Mouse (Mus musculus) heart, adult 18-20 months (tissue): ENCODE measurements around the gene Nat8f2. TPM values are rescaled to one million over a fixed set of nuclear protein-coding genes. Genes with fewer than 3 reads are reported as not detected.
"Not testable (repeated sequence)": the region's sequence is repeated elsewhere in the genome, so short reads cannot be mapped to it uniquely, and the experiment has no call there.

ENCODE experiments used
- DNase-seq, 2 experiments: peaks; one replicate each; pipeline ENCODE4 v3.0.0; 2021 to 2022; ENCODE audit warnings: mixed read lengths in 1 of 2
- total RNA-seq, 2 experiments: library from RNA; stranded (reverse); gene quantifications; 2 replicates each; pipeline ENCODE4 v1.2.3; 2021

Nat8f2 gene
- total RNA-seq, 2 experiments from 2014 or later = 0.08 TPM; not detected in 1

- DNase-seq = no peak
Measured at GRCm38 (mm10) chr6:85863840-85864239, 5.1 kb downstream of the Nat8f2 start.

- no peak for DNase-seq
Measured at GRCm38 (mm10) chr6:85863136-85863535, 5.8 kb downstream of the Nat8f2 start.

GRCm38 (mm10) chr6:85862565-85862964 is 6.4 kb downstream of the Nat8f2 start:
- DNase-seq = peak; percentile 25 to 39

GRCm38 (mm10) chr6:85861247-85861646 is 7.7 kb downstream of the Nat8f2 start:
- no peak for DNase-seq

- peak; percentile 59 to 80 for DNase-seq
Measured at GRCm38 (mm10) chr6:85856194-85856678, 12.7 kb downstream of the Nat8f2 start.

- no peak for DNase-seq
Measured at GRCm38 (mm10) chr6:85853481-85853880, 15.5 kb downstream of the Nat8f2 start.

- no peak for DNase-seq
Measured at GRCm38 (mm10) chr6:85851062-85851773, 17.7 kb downstream of the Nat8f2 start.

- DNase-seq = no peak
Measured at GRCm38 (mm10) chr6:85849240-85849639, 19.7 kb downstream of the Nat8f2 start.

GRCm38 (mm10) chr6:85848140-85848539 is 20.8 kb downstream of the Nat8f2 start:
- no peak for DNase-seq

GRCm38 (mm10) chr6:85846921-85847320 is 22.0 kb downstream of the Nat8f2 start:
- no peak for DNase-seq

- not testable (repeated sequence) for DNase-seq
Measured at GRCm38 (mm10) chr6:85843677-85844458, 25.1 kb downstream of the Nat8f2 start.

GRCm38 (mm10) chr6:85839982-85840381 is 29.0 kb downstream of the Nat8f2 start:
- no peak for DNase-seq

GRCm38 (mm10) chr6:85838674-85839073 is 30.3 kb downstream of the Nat8f2 start:
- no peak for DNase-seq

GRCm38 (mm10) chr6:85837307-85837706 is 31.7 kb downstream of the Nat8f2 start:
- peak; percentile 25 to 26 for DNase-seq

GRCm38 (mm10) chr6:85836827-85837226 is 32.1 kb downstream of the Nat8f2 start:
- DNase-seq = peak; percentile 53 to 85

GRCm38 (mm10) chr6:85836098-85836497 is 32.9 kb downstream of the Nat8f2 start:
- DNase-seq = not testable (repeated sequence)

- not testable (repeated sequence) for DNase-seq
Measured at GRCm38 (mm10) chr6:85835104-85835503, 33.9 kb downstream of the Nat8f2 start.

GRCm38 (mm10) chr6:85834504-85835100 is 34.4 kb downstream of the Nat8f2 start:
- peak; percentile 18 to 33 for DNase-seq

- no peak for DNase-seq
Measured at GRCm38 (mm10) chr6:85831796-85832321, 37.1 kb downstream of the Nat8f2 start, which contains the start of gene Nat8. Gene Nat8 (minus strand): TSS chr6:85832082.

- no peak for DNase-seq
Measured at GRCm38 (mm10) chr6:85829462-85829861, 39.5 kb downstream of the Nat8f2 start.

- no peak for DNase-seq
Measured at GRCm38 (mm10) chr6:85825886-85826285, 43.1 kb downstream of the Nat8f2 start.

GRCm38 (mm10) chr6:85823382-85824090 is 45.4 kb downstream of the Nat8f2 start:
- DNase-seq = no peak
